Mouse (Mus musculus): ENCODE data around the gene Frmd4b. TPM values are rescaled to one million over a fixed set of nuclear protein-coding genes. Genes with fewer than 3 reads are reported as not detected.
"Not testable (repeated sequence)": the region's sequence is repeated elsewhere in the genome, so short reads cannot be mapped to it uniquely, and the experiment has no call there.

The Frmd4b gene
- polyA plus RNA-seq, 1 experiment from 2014 or later: 15.7 TPM

- no peak for ATAC-seq (ENCODE audit: borderline replicate concordance, extremely low read depth, low FRiP score, low TSS enrichment)
- no peak overlapping the region for H3K4me2 ChIP-seq
- 67% methylated on average over 10 of the region's 10 CpGs for WGBS
- H3K4me3 ChIP-seq: no peak overlapping the region
- H3K27ac ChIP-seq: no peak overlapping the region
- no peaks in the 10 kb centered on the region for H3K36me3 ChIP-seq
- H3K9ac ChIP-seq: no peak overlapping the region
- 0 out of 2 replicates have a peak, but pooled peaks cover 5% of the 10 kb centered on the region for H3K4me1 ChIP-seq
- H3K27me3 ChIP-seq: no peaks in the 10 kb centered on the region
- H3K9me3 ChIP-seq: no peaks in the 10 kb centered on the region
These were observed 185.9 kb downstream of the Frmd4b start for GRCm38 (mm10) chr6:97431309-97432004.

GRCm38 (mm10) chr6:97430519-97430918 is 186.8 kb downstream of the Frmd4b start:
- no peak for ATAC-seq (ENCODE audit: borderline replicate concordance, extremely low read depth, low FRiP score, low TSS enrichment)
- no peaks in the 10 kb centered on the region for H3K36me3 ChIP-seq
- H3K4me2 ChIP-seq: no peak overlapping the region
- H3K9ac ChIP-seq: no peak overlapping the region
- no peak overlapping the region for H3K27ac ChIP-seq
- WGBS: 48% methylated on average over 6 of the region's 6 CpGs
- H3K27me3 ChIP-seq: no peaks in the 10 kb centered on the region
- H3K4me3 ChIP-seq: no peak overlapping the region
- H3K9me3 ChIP-seq: no peaks in the 10 kb centered on the region
- 0 out of 2 replicates have a peak, but pooled peaks cover 5% of the 10 kb centered on the region for H3K4me1 ChIP-seq

DNA sequence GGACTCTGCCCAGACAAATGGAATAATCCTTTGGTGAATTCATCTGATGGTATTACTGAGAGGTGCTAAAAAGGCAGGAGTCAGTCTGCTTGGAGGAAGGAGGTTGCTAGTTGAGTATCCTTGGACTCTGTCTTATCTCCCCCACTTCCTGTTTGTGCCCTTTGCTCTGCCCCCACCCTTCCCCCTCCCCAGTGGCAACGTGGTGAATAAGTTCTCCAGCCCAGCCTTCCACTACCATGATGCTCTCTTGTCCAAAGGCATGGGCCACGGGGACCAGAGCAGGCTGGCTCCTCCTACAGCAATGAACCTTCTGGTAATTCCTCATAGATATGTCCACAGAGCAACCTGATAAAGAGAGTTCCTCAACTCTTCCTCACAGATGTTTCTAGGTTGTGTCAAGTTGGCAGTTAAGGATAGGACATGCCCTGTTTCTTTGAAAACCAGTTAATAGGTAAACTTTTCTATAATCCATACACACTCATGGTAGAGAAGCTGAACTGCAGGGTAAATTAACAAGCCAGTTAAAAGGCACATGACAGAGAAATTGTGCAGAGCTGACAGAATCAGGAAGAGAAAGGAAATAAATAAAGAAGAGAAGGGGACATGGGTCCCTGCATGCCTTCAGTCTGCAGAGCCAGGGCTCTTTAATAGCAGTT is 187.5 kb downstream of the Frmd4b start:
- WGBS: 10% methylated on average over 2 of the region's 2 CpGs
- H3K4me3 ChIP-seq: no peak overlapping the region
- no peak overlapping the region for H3K9ac ChIP-seq
- no peaks in the 10 kb centered on the region for H3K27me3 ChIP-seq
- no peaks in the 10 kb centered on the region for H3K36me3 ChIP-seq
- 0 out of 2 replicates have a peak, but pooled peaks cover 5% of the 10 kb centered on the region for H3K4me1 ChIP-seq
- ATAC-seq (ENCODE audit: borderline replicate concordance, extremely low read depth, low FRiP score, low TSS enrichment): no peak
- no peak overlapping the region for H3K4me2 ChIP-seq
- H3K9me3 ChIP-seq: no peaks in the 10 kb centered on the region
- no peak overlapping the region for H3K27ac ChIP-seq

DNA sequence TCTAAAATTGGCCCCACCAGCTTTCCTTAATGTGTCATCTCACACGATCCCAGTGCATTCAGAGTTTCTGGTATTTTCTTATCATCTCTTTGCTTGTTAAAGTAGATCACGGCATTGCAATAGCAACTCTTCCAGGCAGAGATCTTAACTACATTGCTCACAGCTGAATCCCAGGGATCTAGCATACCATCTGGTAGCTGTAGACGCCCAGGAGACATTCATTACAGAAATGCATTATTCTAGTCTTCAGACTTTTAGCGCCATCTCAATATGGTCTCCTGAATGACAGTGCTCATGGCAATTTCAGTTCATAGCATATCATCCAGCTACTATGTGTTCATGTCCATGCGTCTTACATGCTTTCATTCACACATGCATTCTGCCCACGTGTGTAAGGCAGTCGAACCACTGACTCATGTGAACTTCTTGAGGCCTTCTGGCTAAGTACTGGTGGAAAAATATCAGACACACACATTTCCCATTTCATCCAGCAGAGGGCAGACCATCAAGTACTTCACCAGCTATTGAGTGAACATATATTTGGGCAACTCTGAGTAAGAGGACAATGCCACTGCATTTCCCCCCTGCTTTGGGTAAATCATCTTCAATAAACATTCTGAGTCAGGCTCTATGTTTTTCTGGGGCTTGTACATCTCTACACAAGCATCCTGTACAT is 197.4 kb downstream of the Frmd4b start:
- Histone ChIP-seq H3K27ac (no peak overlapping the region), H3K4me1 (no peaks in the 10 kb centered on the region), H3K36me3 (no peaks in the 10 kb centered on the region), H3K4me3 (no peak overlapping the region), H3K4me2 (no peak overlapping the region), H3K9me3 (no peaks in the 10 kb centered on the region), H3K27me3 (no peaks in the 10 kb centered on the region), H3K9ac (no peak overlapping the region)
- 64% methylated on average over 7 of the region's 7 CpGs for WGBS
- no peak; the same call in 1 of the 2 replicates for ATAC-seq (ENCODE audit: borderline replicate concordance, extremely low read depth, low FRiP score, low TSS enrichment)

DNA sequence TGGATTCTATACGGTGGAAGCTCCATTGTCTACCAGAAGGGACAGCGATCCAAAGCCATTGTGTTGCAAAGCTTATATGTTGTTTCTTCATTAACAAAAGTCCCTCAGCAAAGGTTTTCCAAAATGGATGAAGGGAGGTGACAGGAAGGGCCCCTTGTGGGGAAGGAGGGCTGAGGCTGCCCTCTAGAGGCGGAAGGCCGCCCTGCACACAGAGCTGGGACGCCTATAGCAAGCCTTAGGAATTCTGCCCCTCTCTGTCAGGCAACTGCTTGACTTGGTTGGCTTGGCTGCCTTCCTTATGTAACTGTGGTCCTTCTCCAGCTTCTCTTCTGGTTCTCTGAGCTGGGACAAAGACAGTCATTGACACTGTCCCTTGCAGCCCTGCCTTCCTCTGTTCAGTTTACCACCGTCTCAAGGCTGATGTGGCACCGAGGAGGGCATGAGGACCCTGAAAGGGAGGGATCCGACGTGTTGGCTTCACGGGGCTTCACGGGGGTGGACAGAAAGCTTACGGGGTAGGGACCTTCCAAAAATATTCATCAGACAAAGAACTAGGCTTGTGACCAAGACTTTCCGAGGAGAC is 200.3 kb downstream of the Frmd4b start:
- Histone ChIP-seq H3K27ac (no peak overlapping the region), H3K9ac (no peak overlapping the region), H3K36me3 (no peaks in the 10 kb centered on the region), H3K4me2 (no peak overlapping the region), H3K4me3 (no peak overlapping the region), H3K27me3 (no peaks in the 10 kb centered on the region), H3K9me3 (no peaks in the 10 kb centered on the region), H3K4me1 (peaks cover 7% of the 10 kb centered on the region; the same call in 1 of the 2 replicates)
- WGBS: 57% methylated on average over 13 of the region's 13 CpGs
- ATAC-seq (ENCODE audit: borderline replicate concordance, extremely low read depth, low FRiP score, low TSS enrichment): peak; percentile 66; the same call in 1 of the 2 replicates

GRCm38 (mm10) chr6:97415578-97415977 is 201.8 kb downstream of the Frmd4b start:
- WGBS: 82% methylated on average over 4 of the region's 4 CpGs
- not testable (repeated sequence) for H3K36me3 ChIP-seq; H3K4me2 ChIP-seq; H3K9ac ChIP-seq; H3K27me3 ChIP-seq; H3K4me1 ChIP-seq; H3K4me3 ChIP-seq; ATAC-seq (ENCODE audit: borderline replicate concordance, extremely low read depth, low FRiP score, low TSS enrichment); H3K9me3 ChIP-seq; H3K27ac ChIP-seq

DNA sequence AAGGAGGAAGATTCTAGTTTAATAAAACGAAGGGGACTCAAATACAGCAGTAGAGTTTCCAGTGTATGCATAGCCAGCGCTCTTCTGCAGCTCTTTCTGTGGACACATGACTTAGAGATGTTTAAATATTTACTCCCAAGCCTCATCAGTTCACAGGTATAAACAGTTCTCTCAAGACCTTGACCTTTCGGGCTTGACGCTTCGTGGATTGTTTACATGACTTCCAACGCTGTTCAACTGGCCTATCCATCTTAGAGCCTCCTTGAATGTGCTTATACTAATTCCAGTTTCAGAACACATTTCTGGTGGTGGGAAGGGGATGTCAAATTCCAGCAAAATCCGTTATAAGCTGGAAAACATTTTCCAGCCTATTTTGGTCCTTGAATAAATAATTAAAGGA is 203.9 kb downstream of the Frmd4b start:
- Histone ChIP-seq H3K27me3 (no peaks in the 10 kb centered on the region), H3K4me2 (no peak overlapping the region), H3K27ac (no peak overlapping the region), H3K9me3 (no peaks in the 10 kb centered on the region), H3K4me3 (no peak overlapping the region), H3K4me1 (peaks cover 12% of the 10 kb centered on the region; the same call in 1 of the 2 replicates), H3K9ac (no peak overlapping the region), H3K36me3 (no peaks in the 10 kb centered on the region)
- peak; percentile 40; the same call in 1 of the 2 replicates for ATAC-seq (ENCODE audit: borderline replicate concordance, extremely low read depth, low FRiP score, low TSS enrichment)
- WGBS: 10% methylated on average over 7 of the region's 7 CpGs

DNA sequence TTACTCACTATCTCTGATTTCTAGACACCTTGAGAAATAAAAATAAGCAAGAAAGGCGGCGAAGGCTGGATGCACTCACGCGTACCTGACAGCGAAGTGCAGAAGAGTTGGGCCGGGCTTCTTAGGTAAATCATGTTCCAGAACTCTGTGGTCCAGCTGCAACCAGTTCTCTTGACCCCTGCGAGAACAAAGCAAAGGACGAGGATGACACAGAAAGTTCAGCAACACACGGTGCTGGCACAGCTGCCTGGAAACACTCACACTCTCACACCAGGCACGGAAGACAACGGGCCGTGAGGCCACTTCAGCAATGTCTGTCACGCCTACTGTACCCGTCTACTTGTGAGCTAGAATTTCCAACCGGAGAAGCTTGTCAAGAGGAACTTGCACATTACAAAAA is 204.9 kb downstream of the Frmd4b start:
- Histone ChIP-seq H3K4me2 (no peak overlapping the region), H3K4me3 (no peak overlapping the region), H3K27me3 (no peaks in the 10 kb centered on the region), H3K36me3 (no peaks in the 10 kb centered on the region), H3K9me3 (no peaks in the 10 kb centered on the region), H3K4me1 (peaks cover 12% of the 10 kb centered on the region; the same call in 1 of the 2 replicates), H3K9ac (no peak overlapping the region), H3K27ac (no peak overlapping the region)
- 65% methylated on average over 15 of the region's 15 CpGs for WGBS
- no peak for ATAC-seq (ENCODE audit: borderline replicate concordance, extremely low read depth, low FRiP score, low TSS enrichment)

- no peak overlapping the region for H3K27ac ChIP-seq
- H3K4me1 ChIP-seq: peaks cover 12% of the 10 kb centered on the region; the same call in 1 of the 2 replicates
- no peaks in the 10 kb centered on the region for H3K36me3 ChIP-seq
- no peak overlapping the region for H3K9ac ChIP-seq
- no peaks in the 10 kb centered on the region for H3K27me3 ChIP-seq
- no peak overlapping the region for H3K4me3 ChIP-seq
- 86% methylated on average over 6 of the region's 6 CpGs for WGBS
- no peaks in the 10 kb centered on the region for H3K9me3 ChIP-seq
- ATAC-seq (ENCODE audit: borderline replicate concordance, extremely low read depth, low FRiP score, low TSS enrichment): no peak
- no peak overlapping the region for H3K4me2 ChIP-seq
These were observed 206.0 kb downstream of the Frmd4b start for GRCm38 (mm10) chr6:97411327-97411726.

DNA sequence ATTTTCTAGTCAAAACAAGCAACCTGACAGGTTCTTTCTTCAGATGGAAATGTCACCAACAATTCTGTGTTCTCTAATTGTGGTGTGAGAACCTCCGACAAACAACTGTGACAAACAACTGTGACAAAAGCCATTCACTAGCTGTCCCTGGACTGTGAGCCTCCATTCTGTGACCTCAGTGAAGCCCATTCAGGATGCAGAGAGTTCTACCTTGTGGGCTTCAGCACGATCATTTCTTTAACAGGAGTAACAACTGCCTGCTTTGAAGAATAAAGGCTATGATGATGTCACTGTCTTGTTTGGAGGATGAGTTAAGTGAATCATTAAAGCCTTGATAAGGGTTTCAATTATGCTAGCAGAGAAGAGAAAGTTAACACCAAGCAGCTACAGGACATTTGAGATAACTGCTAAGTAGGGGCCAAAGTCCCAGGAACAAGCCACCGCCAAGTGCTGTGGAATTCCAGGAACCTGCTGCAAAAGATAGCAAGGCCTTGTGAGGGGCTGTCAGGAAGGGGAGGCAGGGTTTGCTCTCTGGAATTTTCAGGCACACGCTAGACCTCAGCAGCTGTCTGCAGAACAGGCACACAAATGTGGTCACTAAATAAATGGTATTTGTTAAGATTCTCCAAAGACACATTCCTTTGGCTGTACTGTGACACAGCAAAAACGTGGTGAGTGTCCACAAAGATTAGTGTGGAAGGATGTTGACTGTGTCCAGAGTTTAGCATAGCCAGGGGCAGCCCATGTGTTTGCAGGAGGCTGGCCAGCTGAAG is 207.7 kb downstream of the Frmd4b start:
- WGBS: 24% methylated on average over 5 of the region's 5 CpGs
- Histone ChIP-seq H3K4me2 (no peak overlapping the region), H3K9ac (no peak overlapping the region), H3K4me3 (no peak overlapping the region), H3K27me3 (no peaks in the 10 kb centered on the region), H3K27ac (peak overlapping the region; percentile 54), H3K9me3 (no peaks in the 10 kb centered on the region), H3K36me3 (no peaks in the 10 kb centered on the region), H3K4me1 (peaks cover 12% of the 10 kb centered on the region; the same call in 1 of the 2 replicates)
- ATAC-seq (ENCODE audit: borderline replicate concordance, extremely low read depth, low FRiP score, low TSS enrichment): no peak

DNA sequence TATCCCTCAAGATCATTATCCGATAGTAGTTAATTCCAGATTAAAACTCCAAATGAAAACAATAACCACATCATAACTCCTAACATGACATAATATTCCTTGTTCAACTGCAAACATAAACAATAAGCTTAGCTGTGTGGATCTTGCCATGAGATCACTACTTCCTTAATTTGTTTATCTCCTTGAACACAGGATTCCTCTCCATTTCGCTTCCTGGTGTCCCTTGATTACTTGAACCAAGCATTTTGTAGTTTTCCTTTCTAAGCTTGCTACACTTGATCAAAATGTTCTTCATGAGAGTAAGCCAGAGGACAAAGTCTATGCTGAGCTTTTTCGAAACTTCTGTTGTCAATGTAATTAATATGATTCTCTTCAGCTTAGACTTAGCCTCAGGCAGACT is 209.4 kb downstream of the Frmd4b start:
- Histone ChIP-seq H3K9ac (no peak overlapping the region), H3K9me3 (no peaks in the 10 kb centered on the region), H3K4me2 (no peak overlapping the region), H3K4me3 (no peak overlapping the region), H3K27ac (no peak overlapping the region), H3K4me1 (peaks cover 5% of the 10 kb centered on the region; the same call in 1 of the 2 replicates), H3K27me3 (no peaks in the 10 kb centered on the region), H3K36me3 (no peaks in the 10 kb centered on the region)
- WGBS: 76% methylated on average over 3 of the region's 3 CpGs
- no peak for ATAC-seq (ENCODE audit: borderline replicate concordance, extremely low read depth, low FRiP score, low TSS enrichment)
